15 mouse cellular contexts compared by ENCODE assay signal in genomic region chrX:47936885-47937284, GRCm38 (mm10). TPM values are rescaled to one million over a fixed set of nuclear protein-coding genes. Genes with fewer than 3 reads are reported as not detected.
"Had no signal": no experiment of that assay in that cellular context is flagged by ENCODE, and none has a peak within 500 bp of the region (broad histone marks: within the 10 kb centered on the region; RNA-seq: fewer than 3 reads in every experiment).

No protein-coding gene starts in this region.

- H3K27me3 ChIP-seq: kidney, embryonic 15.5 days; liver, embryonic 15.5 days had no signal

- H3K4me2 ChIP-seq: kidney, embryonic 15.5 days; liver, embryonic 11.5 days; liver, embryonic 15.5 days; midbrain, embryonic 11.5 days had no signal

- H3K9ac ChIP-seq: kidney, embryonic 15.5 days; liver, embryonic 15.5 days had no signal

- H3K9me3 ChIP-seq: kidney, embryonic 15.5 days; limb, embryonic 10.5 days; liver, embryonic 15.5 days; megakaryocyte, embryonic 14.5 days had no signal

- H3K27ac ChIP-seq: left cerebral cortex, adult 2 months; limb, embryonic 10.5 days; liver, embryonic 15.5 days; macrophage had no signal

- H3K4me3 ChIP-seq: kidney, embryonic 15.5 days; left cerebral cortex, adult 2 months; limb, embryonic 10.5 days; liver, embryonic 15.5 days; megakaryocyte, embryonic 14.5 days had no signal

- ATAC-seq: inflammation-experienced regulatory T-cells, adult 6 months; intestine, postnatal 0 days; lung, postnatal 0 days had no signal

- DNase-seq: right cerebral cortex, adult 18-20 months; right cerebral cortex, postnatal 25 days; thymus, adult 18-20 months; thymus, postnatal 14 days had no signal

- H3K4me1 ChIP-seq: kidney, embryonic 15.5 days; limb, embryonic 10.5 days; liver, embryonic 15.5 days; megakaryocyte, embryonic 14.5 days had no signal

RNA-seq across cellular contexts. Expression of gene Smarca1, which starts 44.1 kb away (rescaled TPM):
- polyA plus RNA-seq: macrophage had no signal
